Mouse (Mus musculus) embryonic facial prominence, embryonic 14.5 days (tissue): ENCODE measurements around the gene Vat1. TPM values are rescaled to one million over a fixed set of nuclear protein-coding genes. Genes with fewer than 3 reads are reported as not detected.
A peak's percentile ranks its signal among the peaks of the same experiment; 100 is the strongest.

Experiments
- ATAC-seq: fragments of 200-750 bp; cut with Nextera tagmentation; 2 replicates; pipeline ENCODE4 v1.8.0; 2017; ENCODE audit warnings: low read depth, moderate number of reproducible peaks, moderate TSS enrichment
- DNase-seq: peaks from one replicate; pipeline ENCODE4 v3.0.0-alpha.2; 2015; ENCODE audit warnings: low spot score
- H3K27ac ChIP-seq: fragments of 300-500 bp; sonication (generic); replicated peaks from 2 replicates; pipeline ENCODE4 v1.5.1; 2014; ENCODE audit warnings: low read depth, mild to moderate bottlenecking, low read length, moderate library complexity
- H3K27me3 ChIP-seq: fragments of 300-500 bp; sonication (generic); replicated peaks from 2 replicates; pipeline ENCODE4 v1.6.1; 2014; ENCODE audit warnings: low read length; ENCODE audit not compliant: control insufficient read depth, insufficient read depth
- H3K36me3 ChIP-seq: fragments of 300-500 bp; sonication (generic); 2 replicates; pipeline ENCODE4 v1.6.1; 2014; ENCODE audit warnings: low read length, mixed read lengths; ENCODE audit not compliant: control insufficient read depth, insufficient read depth
- H3K4me1 ChIP-seq: fragments of 300-500 bp; sonication (generic); 2 replicates; pipeline ENCODE4 v1.6.1; 2014; ENCODE audit warnings: antibody characterized with exemption, low read length; ENCODE audit not compliant: control insufficient read depth, insufficient read depth
- H3K4me2 ChIP-seq: fragments of 300-500 bp; sonication (generic); 2 replicates; pipeline ENCODE4 v1.6.1; 2014; ENCODE audit warnings: low read depth, mild to moderate bottlenecking, low read length, moderate library complexity, mixed read lengths
- H3K4me3 ChIP-seq: fragments of 300-500 bp; sonication (generic); 2 replicates; pipeline ENCODE4 v1.5.1; 2014; ENCODE audit warnings: low read depth, mild to moderate bottlenecking, low read length
- H3K9ac ChIP-seq: fragments of 300-500 bp; sonication (generic); 2 replicates; pipeline ENCODE4 v1.6.1; 2014; ENCODE audit warnings: low read depth, mild to moderate bottlenecking, low read length, moderate library complexity, mixed read lengths
- H3K9me3 ChIP-seq: fragments of 300-500 bp; sonication (generic); 2 replicates; pipeline ENCODE4 v1.6.1; 2016; ENCODE audit warnings: low read length; ENCODE audit not compliant: control insufficient read depth
- WGBS: fragments of 180-500 bp; shearing (Covaris S2); extraction: QIAGEN DNeasy Blood & Tissue Kit; methylation state at CpG from one replicate; pipeline ENCODE4 v1.1.7; 2014; 5-methylcytosine and 5-hydroxymethylcytosine counted together
- polyA plus RNA-seq: library from polyadenylated mRNA; unstranded; fragments of >200 nt; fragmentation: Nextera tagmentation; extraction: Ambion mirVana; gene quantifications from 2 replicates; pipeline ENCODE4 v1.2.1, GENCODE M21; 2014

The Vat1 gene
- polyA plus RNA-seq, 1 experiment from 2014 or later: 51.0 TPM

DNA sequence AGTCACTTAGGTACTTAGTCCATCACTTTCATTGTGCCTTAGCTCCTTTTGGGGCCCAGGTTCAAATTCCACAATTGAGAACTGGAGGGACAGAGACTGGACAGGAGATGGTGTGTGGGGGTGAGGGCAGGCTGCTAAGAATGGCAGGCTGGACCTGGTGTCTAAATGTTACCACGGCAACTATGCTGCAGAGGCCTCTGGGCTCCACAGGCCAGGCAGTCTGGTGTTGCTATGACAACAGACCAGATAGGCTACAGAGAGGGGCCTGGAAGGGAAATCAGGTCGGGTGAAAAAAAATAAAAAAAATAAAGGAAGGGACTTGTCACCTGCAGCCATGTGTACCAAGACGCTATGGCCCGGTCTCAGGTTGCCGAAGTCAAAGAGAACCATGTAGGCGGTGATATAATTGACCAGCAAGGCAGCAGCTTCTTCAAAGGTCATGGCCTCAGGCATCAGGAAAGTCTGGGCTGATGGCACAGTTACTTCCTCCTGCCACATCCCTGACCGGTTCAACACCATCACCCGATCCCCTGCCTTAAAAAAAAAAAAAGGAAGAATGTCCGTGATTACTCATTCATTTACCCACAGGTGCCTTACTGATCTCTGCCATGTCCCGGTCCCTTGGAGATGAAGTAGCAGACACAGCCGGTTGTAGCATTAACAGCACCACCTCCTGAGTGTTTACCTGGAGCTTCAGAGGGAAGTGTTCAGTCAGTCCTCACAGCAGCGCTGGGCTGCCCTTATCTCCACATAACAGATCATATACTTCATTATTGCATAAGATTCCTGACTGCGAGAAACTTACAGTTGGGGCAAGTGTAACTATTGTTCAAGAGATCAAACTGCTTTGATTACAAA, 3.2 kb downstream of the Vat1 start:
- Histone ChIP-seq H3K27ac (no peak overlapping the region), H3K4me3 (no peak overlapping the region), H3K9ac (no peak overlapping the region), H3K4me1 (peaks cover 14% of the 10 kb centered on the region), H3K36me3 (peaks cover 47% of the 10 kb centered on the region), H3K9me3 (no peaks in the 10 kb centered on the region), H3K4me2 (no peak overlapping the region), H3K27me3 (no peaks in the 10 kb centered on the region)
- WGBS: 29% methylated on average over 13 of the region's 13 CpGs
- no peak; the same call in 1 of the 2 replicates for ATAC-seq
- DNase-seq: peak; percentile 55

DNA sequence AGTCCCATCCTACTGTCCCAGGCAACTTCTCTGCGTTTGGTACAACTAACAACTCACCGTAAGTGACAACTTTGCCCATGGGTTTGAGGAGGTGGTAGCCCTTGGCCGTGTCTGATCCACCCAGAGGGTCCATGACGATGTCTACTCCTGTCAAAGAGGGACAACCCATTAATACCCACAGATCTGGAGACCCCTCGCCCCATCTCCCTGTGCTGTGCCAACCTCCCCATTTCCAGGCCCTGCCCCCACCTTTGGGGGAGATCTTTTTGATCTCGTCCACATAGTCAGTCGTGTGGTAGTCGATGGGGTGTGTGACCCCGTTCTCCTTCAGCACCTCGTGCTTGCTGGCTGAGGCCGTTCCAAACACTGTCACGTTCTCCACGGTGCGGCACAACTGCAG, 3.9 kb downstream of the Vat1 start:
- Histone ChIP-seq H3K27ac (no peak overlapping the region), H3K4me3 (no peak overlapping the region), H3K9ac (no peak overlapping the region), H3K4me2 (no peak overlapping the region), H3K36me3 (peaks cover 51% of the 10 kb centered on the region), H3K4me1 (peaks cover 14% of the 10 kb centered on the region), H3K27me3 (no peaks in the 10 kb centered on the region), H3K9me3 (no peaks in the 10 kb centered on the region)
- no peak for ATAC-seq
- no peak for DNase-seq
- 89% methylated on average over 14 of the region's 14 CpGs for WGBS

DNA sequence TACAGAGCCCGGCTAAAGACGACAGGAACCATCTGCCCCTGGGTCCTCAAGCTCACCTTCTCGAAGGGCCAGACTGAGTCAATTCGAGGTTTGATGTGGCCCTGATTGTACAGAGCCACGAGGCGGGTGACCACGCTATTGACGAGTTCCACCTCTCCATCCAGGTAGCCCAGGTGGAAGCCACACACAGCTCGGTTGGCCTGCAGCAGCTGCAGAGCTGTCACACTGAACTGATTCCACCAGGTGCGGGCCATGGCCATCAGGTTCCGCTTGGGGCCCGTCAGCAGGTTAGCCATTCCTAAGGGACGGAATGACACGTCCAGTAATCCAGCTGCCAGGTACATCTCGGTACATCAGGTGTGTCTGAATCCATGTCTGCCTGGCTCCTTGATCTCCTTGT, 5.7 kb downstream of the Vat1 start:
- 84% methylated on average over 15 of the region's 15 CpGs for WGBS
- DNase-seq (no peak), ATAC-seq (no peak)
- H3K9ac ChIP-seq: no peak overlapping the region
- no peak overlapping the region for H3K27ac ChIP-seq
- H3K4me3 ChIP-seq: no peak overlapping the region
- H3K9me3 ChIP-seq: no peaks in the 10 kb centered on the region
- no peak overlapping the region for H3K4me2 ChIP-seq
- peaks cover 14% of the 10 kb centered on the region for H3K4me1 ChIP-seq
- peaks cover 51% of the 10 kb centered on the region for H3K36me3 ChIP-seq
- H3K27me3 ChIP-seq: no peaks in the 10 kb centered on the region

DNA sequence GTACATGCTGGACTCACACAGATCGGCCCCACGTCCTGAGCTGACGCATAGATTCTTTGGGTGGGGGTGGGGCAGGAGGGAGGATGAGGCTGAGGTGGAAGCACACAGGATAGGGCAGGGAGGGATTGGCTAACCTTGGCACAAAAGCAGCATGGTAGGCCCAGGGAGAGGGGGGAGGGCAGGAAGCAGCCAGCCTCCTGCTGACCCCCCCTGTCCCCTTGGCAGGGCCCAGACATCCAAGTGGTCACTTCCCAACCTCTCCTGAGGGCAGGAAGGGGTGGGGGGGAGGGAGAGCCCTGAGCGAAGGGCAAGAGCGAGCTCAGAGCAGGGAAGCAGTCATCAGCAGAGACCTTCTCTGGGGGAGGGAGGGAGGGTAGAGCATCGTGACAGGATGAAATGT, 6.3 kb downstream of the Vat1 start:
- ATAC-seq: no peak
- Histone ChIP-seq H3K9me3 (no peaks in the 10 kb centered on the region), H3K9ac (peak overlapping the region; percentile 3; the same call in 1 of the 2 replicates), H3K4me2 (no peak overlapping the region), H3K27me3 (no peaks in the 10 kb centered on the region), H3K4me1 (peaks cover 14% of the 10 kb centered on the region), H3K36me3 (peaks cover 51% of the 10 kb centered on the region), H3K4me3 (no peak overlapping the region), H3K27ac (no peak overlapping the region)
- DNase-seq: no peak
- 39% methylated on average over 6 of the region's 6 CpGs for WGBS

DNA sequence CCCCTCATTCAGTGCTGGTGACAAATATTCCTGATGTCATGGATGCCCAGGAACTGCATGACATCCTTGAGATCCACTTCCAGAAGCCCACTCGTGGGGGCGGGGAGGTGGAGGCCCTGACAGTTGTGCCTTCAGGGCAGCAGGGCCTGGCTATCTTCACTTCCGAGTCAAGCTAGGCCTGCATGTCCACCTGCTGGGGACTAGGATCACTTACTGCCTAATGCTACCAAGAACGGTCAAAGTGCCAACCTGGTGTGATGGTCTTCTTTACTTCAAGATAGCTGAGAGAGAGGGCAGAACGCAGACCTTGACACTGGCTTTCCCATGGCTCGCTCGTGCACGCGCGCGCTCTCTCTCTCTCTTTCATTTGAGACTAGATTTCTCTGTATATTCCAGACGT, 7.8 kb downstream of the Vat1 start:
- Histone ChIP-seq H3K4me2 (no peak overlapping the region), H3K27ac (no peak overlapping the region), H3K36me3 (peaks cover 51% of the 10 kb centered on the region), H3K4me1 (peaks cover 7% of the 10 kb centered on the region; the same call in 1 of the 2 replicates), H3K9me3 (no peaks in the 10 kb centered on the region), H3K9ac (no peak overlapping the region), H3K4me3 (no peak overlapping the region), H3K27me3 (no peaks in the 10 kb centered on the region)
- ATAC-seq (no peak), DNase-seq (no peak)
- WGBS: 82% methylated on average over 12 of the region's 12 CpGs

DNA sequence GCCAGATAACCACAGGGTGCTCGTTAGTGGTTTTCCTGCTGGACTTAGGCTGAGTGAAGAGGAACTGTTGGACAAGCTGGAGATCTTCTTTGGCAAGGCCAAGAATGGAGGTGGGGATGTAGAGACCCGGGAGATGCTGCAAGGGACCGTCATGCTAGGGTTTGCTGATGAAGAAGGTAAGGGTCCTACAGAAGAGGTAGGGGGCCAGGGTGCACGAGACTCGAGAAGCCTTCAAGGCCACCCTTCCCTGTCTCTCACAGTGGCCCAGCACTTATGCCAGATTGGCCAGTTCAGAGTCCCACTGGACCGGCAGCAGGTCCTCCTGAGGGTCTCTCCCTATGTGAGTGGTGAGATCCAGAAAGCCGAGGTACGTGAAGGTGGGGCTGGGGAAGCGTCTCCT, 8.4 kb downstream of the Vat1 start:
- Histone ChIP-seq H3K36me3 (peaks cover 47% of the 10 kb centered on the region), H3K4me1 (0 out of 2 replicates have a peak, but pooled peaks cover 6% of the 10 kb centered on the region), H3K27me3 (no peaks in the 10 kb centered on the region), H3K9ac (no peak overlapping the region), H3K27ac (no peak overlapping the region), H3K4me3 (no peak overlapping the region), H3K9me3 (no peaks in the 10 kb centered on the region), H3K4me2 (no peak overlapping the region)
- no peak for DNase-seq
- 88% methylated on average over 9 of the region's 9 CpGs for WGBS
- ATAC-seq: no peak

DNA sequence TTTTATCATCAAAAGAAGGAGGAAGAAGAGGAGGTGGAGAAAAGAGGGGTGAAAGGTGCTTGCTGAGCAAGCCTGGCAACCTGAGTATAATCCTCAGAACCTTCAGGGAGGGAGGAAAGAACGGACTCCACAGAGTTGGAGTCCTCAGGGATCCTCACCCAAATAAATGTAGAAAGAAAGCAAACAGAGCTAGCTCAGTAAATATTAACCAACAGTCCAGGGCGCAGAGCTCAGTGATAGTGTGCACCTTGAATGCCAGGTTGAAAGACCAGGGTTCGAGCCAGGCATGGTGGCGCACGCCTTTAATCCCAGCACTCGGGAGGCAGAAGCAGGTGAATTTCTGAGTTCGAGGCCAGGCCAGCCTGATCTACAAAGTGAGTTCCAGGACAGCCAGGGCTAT, 10.4 kb downstream of the Vat1 start:
- Histone ChIP-seq H3K27me3 (no peaks in the 10 kb centered on the region), H3K4me2 (no peak overlapping the region), H3K9me3 (no peaks in the 10 kb centered on the region), H3K4me3 (no peak overlapping the region), H3K27ac (no peak overlapping the region), H3K36me3 (peaks cover 30% of the 10 kb centered on the region; the same call in 1 of the 2 replicates), H3K4me1 (0 out of 2 replicates have a peak, but pooled peaks cover 6% of the 10 kb centered on the region), H3K9ac (no peak overlapping the region)
- ATAC-seq (no peak), DNase-seq (no peak)
- WGBS: 84% methylated on average over 7 of the region's 7 CpGs

DNA sequence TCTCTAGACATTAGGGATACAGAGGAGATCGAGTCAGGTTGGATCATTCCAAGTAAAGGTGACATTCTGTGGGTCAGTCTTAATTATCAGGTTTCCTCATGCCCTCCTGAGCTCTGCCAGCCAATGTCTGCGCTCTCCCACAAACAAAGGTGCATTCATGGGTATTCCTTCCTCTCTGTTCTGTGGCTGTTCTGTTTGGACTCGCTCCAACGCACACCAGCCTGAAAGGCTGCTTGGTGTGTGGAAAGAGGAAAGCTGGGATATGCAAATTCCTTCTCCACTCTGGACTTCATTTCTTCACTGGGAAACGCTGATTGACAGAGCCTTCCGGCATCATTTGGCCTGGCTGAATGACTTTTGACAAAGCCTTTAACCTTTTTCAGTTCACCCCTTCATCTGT, 11.3 kb downstream of the Vat1 start:
- ATAC-seq: peak; percentile 56; the same call in 1 of the 2 replicates
- Histone ChIP-seq H3K27me3 (no peaks in the 10 kb centered on the region), H3K9ac (no peak overlapping the region)

More for the DNA sequence above, 11.3 kb downstream of the Vat1 start:
- peak; percentile 72 for DNase-seq
- Histone ChIP-seq H3K4me3 (no peak overlapping the region), H3K4me1 (0 out of 2 replicates have a peak, but pooled peaks cover 6% of the 10 kb centered on the region), H3K4me2 (no peak overlapping the region), H3K9me3 (no peaks in the 10 kb centered on the region), H3K27ac (0 out of 2 replicates have a peak overlapping the region, but pooled peaks have one; percentile 15), H3K36me3 (peaks cover 22% of the 10 kb centered on the region; the same call in 1 of the 2 replicates)
- WGBS: 30% methylated on average over 6 of the region's 6 CpGs
